Mouse (Mus musculus) midbrain, postnatal 0 days (tissue): ENCODE results near the gene Pbx1. TPM values are rescaled to one million over a fixed set of nuclear protein-coding genes. Genes with fewer than 3 reads are reported as not detected.

Experiments used
- ATAC-seq: fragments of 200-750 bp; cut with Nextera tagmentation; 2 replicates; pipeline ENCODE4 v1.8.0; 2017; ENCODE audit warnings: moderate number of reproducible peaks, mild to moderate bottlenecking, moderate TSS enrichment, moderate library complexity; ENCODE audit not compliant: low FRiP score
- DNase-seq: peaks from one replicate; pipeline ENCODE4 v3.0.0-alpha.2; 2015; ENCODE audit warnings: low spot score
- H3K27ac ChIP-seq: fragments of 300-500 bp; sonication (generic); 2 replicates; pipeline ENCODE4 v1.5.1; 2014; ENCODE audit warnings: low read depth, mild to moderate bottlenecking, low read length, mixed read lengths
- H3K27me3 ChIP-seq: fragments of 300-500 bp; sonication (generic); 2 replicates; pipeline ENCODE4 v1.6.1; 2014; ENCODE audit warnings: low read length, control low read depth, mixed read lengths; ENCODE audit not compliant: insufficient read depth
- H3K36me3 ChIP-seq: fragments of 300-500 bp; sonication (generic); 2 replicates; pipeline ENCODE4 v1.6.1; 2014; ENCODE audit warnings: low read length, control low read depth, mixed read lengths; ENCODE audit not compliant: insufficient read depth
- H3K4me1 ChIP-seq: fragments of 300-500 bp; sonication (generic); 2 replicates; pipeline ENCODE4 v1.6.1; 2014; ENCODE audit warnings: mild to moderate bottlenecking, control low read depth, antibody characterized with exemption, low read length, mixed read lengths; ENCODE audit not compliant: insufficient read depth
- H3K4me2 ChIP-seq: fragments of 300-500 bp; sonication (generic); 2 replicates; pipeline ENCODE4 v1.6.1; 2014; ENCODE audit warnings: low read depth, mild to moderate bottlenecking, low read length, mixed read lengths; ENCODE audit not compliant: poor library complexity, severe bottlenecking
- H3K4me3 ChIP-seq: fragments of 300-500 bp; sonication (generic); 2 replicates; pipeline ENCODE4 v1.5.1; 2014; ENCODE audit warnings: low read depth, mild to moderate bottlenecking, low read length, moderate library complexity
- H3K9ac ChIP-seq: fragments of 300-500 bp; sonication (generic); replicated peaks from 2 replicates; pipeline ENCODE4 v1.6.1; 2014; ENCODE audit warnings: mild to moderate bottlenecking, low read length, moderate library complexity, mixed read lengths; ENCODE audit not compliant: poor library complexity, severe bottlenecking
- H3K9me3 ChIP-seq: fragments of 300-500 bp; sonication (generic); 2 replicates; pipeline ENCODE4 v1.6.1; 2016; ENCODE audit warnings: low read length, control low read depth
- CTCF ChIP-seq: IDR thresholded peaks from 2 replicates; pipeline ENCODE4 v1.5.1; 2016; ENCODE audit warnings: antibody characterized with exemption, mild to moderate bottlenecking
- WGBS: fragments of 180-500 bp; shearing (Covaris S2); extraction: QIAGEN DNeasy Blood & Tissue Kit; methylation state at CpG from one replicate; pipeline ENCODE4 v1.1.7; 2014; 5-methylcytosine and 5-hydroxymethylcytosine counted together
- polyA plus RNA-seq: library from polyadenylated mRNA; unstranded; fragments of >200 nt; fragmentation: Nextera tagmentation; extraction: Ambion mirVana; gene quantifications from 2 replicates; pipeline ENCODE4 v1.2.1, GENCODE M21; 2015
- total RNA-seq: library from RNA; depleted of rRNA; stranded (reverse); fragments of >200 nt; gene quantifications from 2 replicates; pipeline ENCODE4 v1.2.3, GENCODE M21; 2014

Gene Pbx1
- total and polyA plus RNA-seq, 2 experiments from 2014 or later = 57.6 to 83.4 TPM

DNA sequence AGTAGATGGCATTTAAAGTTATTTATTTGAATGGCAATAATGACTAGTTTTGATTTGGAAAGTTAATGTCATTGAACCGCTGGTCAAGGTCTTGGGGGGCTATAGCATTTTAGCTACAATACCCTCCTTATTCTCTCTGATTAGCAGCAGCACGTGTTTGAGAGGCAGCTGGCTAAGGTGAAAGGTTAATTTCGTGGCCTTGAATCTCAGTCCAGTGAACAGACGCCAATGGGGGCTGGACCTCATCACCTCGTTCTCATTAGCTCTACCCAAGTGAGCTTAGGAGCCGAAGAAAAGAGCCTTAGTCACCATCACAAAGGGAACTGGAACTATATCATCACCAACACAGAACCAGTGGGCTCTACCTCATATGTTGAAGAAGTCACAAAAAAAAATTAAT is 54.4 kb downstream of the Pbx1 start:
- H3K27me3 ChIP-seq = no peaks in the 10 kb centered on the region
- H3K9me3 ChIP-seq = no peaks in the 10 kb centered on the region
- WGBS = 58% methylated on average over 6 of the region's 6 CpGs
- no peak overlapping the region for H3K9ac ChIP-seq
- no peak for ATAC-seq
- no peak for DNase-seq
- H3K4me2 ChIP-seq = no peak overlapping the region
- TF ChIP-seq CTCF = no peak
- no peaks in the 10 kb centered on the region for H3K36me3 ChIP-seq
- no peak overlapping the region for H3K4me3 ChIP-seq
- H3K27ac ChIP-seq = no peak overlapping the region
- H3K4me1 ChIP-seq = peaks cover 8% of the 10 kb centered on the region; the same call in 1 of the 2 replicates

DNA sequence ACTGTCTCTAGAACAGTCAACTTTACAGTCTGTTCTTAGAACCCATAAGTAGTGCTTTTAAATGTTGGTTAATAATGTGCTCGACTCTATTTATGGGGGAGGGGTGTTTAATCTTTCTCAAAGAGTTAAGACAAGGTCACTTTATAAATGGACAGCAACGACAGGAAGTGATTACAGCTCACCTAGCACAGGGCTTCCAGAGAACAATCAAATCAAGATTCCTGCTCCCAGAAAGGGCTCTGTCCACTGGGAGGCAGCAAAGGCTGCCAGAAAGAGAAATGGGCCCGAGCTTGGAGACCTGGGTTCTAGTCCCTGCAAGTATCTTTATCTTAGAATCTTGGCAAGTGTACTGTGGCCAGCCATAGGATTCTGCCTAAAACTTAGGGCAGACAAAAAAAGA is 55.7 kb downstream of the Pbx1 start:
- WGBS = 62% methylated on average over 3 of the region's 3 CpGs
- no peaks in the 10 kb centered on the region for H3K27me3 ChIP-seq
- H3K9me3 ChIP-seq = no peaks in the 10 kb centered on the region
- no peak for DNase-seq
- 0 out of 2 replicates have a peak, but pooled peaks cover 2% of the 10 kb centered on the region for H3K4me1 ChIP-seq
- peak; percentile 46 for TF ChIP-seq CTCF
- H3K27ac ChIP-seq = no peak overlapping the region
- no peak overlapping the region for H3K4me2 ChIP-seq
- H3K36me3 ChIP-seq = no peaks in the 10 kb centered on the region
- ATAC-seq = no peak
- no peak overlapping the region for H3K4me3 ChIP-seq
- H3K9ac ChIP-seq = no peak overlapping the region

DNA sequence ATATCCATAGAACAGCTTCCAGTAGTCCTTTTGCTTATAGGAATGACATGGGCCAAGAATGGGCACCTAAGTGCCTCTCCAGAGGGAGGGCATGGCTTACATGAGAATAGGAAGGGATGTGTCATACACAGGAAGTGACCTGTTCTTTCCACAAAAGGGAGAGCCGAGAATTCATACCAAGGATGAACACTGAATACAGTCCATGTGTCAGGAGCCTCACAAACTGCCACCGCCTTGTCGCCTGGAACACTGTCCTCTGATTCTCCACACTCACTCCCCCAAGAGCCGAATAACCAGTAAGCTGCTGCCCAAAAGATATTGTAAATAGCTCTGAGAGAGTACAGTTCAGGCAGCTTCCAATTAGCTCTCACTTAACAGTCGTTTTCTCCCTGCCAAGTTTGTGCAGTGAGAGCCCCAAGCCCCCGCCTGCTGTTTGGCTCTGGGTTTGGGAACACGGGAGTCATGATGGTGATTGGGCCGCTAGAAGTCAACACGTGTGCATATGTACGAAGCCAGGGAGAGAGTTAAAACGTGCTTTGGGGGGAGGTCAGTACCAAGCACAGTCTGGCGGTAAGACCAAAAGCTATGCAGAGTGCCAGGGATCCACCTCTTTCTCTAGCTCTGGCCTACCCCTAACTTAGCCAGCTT is 57.0 kb downstream of the Pbx1 start:
- H3K36me3 ChIP-seq = no peaks in the 10 kb centered on the region
- H3K4me2 ChIP-seq = no peak overlapping the region
- DNase-seq = peak; percentile 71
- no peak overlapping the region for H3K27ac ChIP-seq
- WGBS = 76% methylated on average over 12 of the region's 12 CpGs
- ATAC-seq = 0 out of 2 replicates have a peak, but pooled peaks have one; percentile 4
- H3K4me3 ChIP-seq = no peak overlapping the region
- no peaks in the 10 kb centered on the region for H3K27me3 ChIP-seq
- H3K9ac ChIP-seq = no peak overlapping the region
- H3K9me3 ChIP-seq = no peaks in the 10 kb centered on the region
- 0 out of 2 replicates have a peak, but pooled peaks cover 2% of the 10 kb centered on the region for H3K4me1 ChIP-seq
- no peak for TF ChIP-seq CTCF

DNA sequence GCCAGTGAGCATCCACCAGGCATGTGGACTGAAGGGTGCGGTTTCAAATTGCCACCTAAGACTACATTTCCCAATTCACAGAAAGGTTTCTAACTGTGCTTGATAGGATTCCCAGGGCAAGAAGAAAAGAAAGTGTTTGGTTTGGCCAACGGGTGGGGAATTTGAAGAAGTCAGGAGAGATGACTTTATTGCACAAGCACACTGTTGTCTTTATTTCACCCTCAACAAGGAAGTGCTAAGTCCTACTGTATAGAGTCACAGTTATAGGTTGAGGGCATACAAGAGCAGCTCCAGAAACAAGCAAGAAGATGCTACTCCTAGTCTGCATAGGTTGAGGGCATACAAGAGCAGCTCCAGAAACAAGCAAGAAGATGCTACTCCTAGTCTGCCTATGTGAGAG is 60.0 kb downstream of the Pbx1 start:
- Histone ChIP-seq H3K4me2 (no peak overlapping the region), H3K27ac (no peak overlapping the region), H3K27me3 (no peaks in the 10 kb centered on the region), H3K9ac (no peak overlapping the region), H3K36me3 (no peaks in the 10 kb centered on the region), H3K4me3 (no peak overlapping the region), H3K4me1 (no peaks in the 10 kb centered on the region; the same call in none of the 2 replicates), H3K9me3 (no peaks in the 10 kb centered on the region)
- no peak for ATAC-seq
- 85% methylated on average over 2 of the region's 2 CpGs for WGBS
- no peak for DNase-seq
- TF ChIP-seq CTCF = no peak

DNA sequence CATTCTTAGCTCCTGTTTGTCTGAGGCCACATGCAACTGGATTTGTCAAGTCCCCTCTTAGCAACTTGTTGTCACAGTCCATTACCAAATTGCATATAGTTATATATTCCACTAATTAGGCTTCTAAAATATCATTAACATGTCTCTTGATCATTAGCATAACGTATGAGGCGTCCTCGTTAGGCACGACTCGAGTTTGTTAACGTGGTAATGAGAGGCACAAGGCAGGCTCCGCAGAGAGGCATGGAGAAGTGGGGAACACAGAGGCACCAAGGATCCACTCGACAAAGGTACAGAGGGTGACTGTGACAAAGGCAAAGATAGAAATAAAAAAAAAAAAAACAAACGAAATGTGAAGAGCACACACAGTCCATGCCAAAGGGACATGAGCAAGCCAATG is 61.1 kb downstream of the Pbx1 start:
- ATAC-seq (no peak), DNase-seq (no peak)
- Histone ChIP-seq H3K4me1 (peaks cover 3% of the 10 kb centered on the region), H3K9ac (no peak overlapping the region), H3K27ac (no peak overlapping the region), H3K4me3 (no peak overlapping the region), H3K27me3 (no peaks in the 10 kb centered on the region), H3K36me3 (no peaks in the 10 kb centered on the region), H3K9me3 (no peaks in the 10 kb centered on the region), H3K4me2 (no peak overlapping the region)
- 73% methylated on average over 9 of the region's 9 CpGs for WGBS
- TF ChIP-seq CTCF = no peak

DNA sequence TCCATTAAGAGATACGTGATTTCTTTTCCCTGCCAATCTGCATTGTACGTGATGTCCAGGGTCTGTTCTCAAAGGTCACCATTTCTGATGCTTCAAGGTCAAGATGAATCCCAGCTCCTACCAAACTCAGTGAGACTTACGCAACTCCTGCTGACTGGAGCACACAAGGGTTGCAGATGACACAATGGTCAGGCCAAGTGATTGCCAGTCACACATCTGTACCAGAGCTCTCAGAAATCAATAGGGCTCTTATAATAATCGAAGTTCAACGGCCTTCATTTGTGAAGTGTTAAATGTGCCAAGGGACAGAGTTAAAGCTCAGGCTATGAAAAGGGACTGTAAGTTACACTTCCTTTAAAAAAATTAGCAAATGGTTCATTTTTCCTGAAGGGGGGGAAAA is 65.8 kb downstream of the Pbx1 start:
- Histone ChIP-seq H3K4me1 (peaks cover 12% of the 10 kb centered on the region), H3K9ac (no peak overlapping the region), H3K27ac (no peak overlapping the region), H3K27me3 (no peaks in the 10 kb centered on the region), H3K36me3 (no peaks in the 10 kb centered on the region), H3K4me2 (no peak overlapping the region), H3K4me3 (no peak overlapping the region), H3K9me3 (no peaks in the 10 kb centered on the region)
- TF ChIP-seq CTCF = no peak
- no peak for ATAC-seq
- 81% methylated on average over 5 of the region's 5 CpGs for WGBS
- DNase-seq = no peak
